Mouse (Mus musculus) gonadal fat pad, adult 2 months (tissue): ENCODE data around the gene Nkx6-2. TPM values are rescaled to one million over a fixed set of nuclear protein-coding genes. Genes with fewer than 3 reads are reported as not detected.

ENCODE experiments used
- DNase-seq: peaks from one replicate; pipeline ENCODE4 v3.0.0-alpha.2; 2012; ENCODE audit warnings: low read depth
- polyA plus RNA-seq: library from polyadenylated mRNA; depleted of rRNA; stranded (reverse); fragments of >200 nt; gene quantifications from 2 replicates; pipeline ENCODE4 v1.2.3, GENCODE M21; 2012

Nkx6-2 gene
- polyA plus RNA-seq, 1 experiment, result not detected

DNA sequence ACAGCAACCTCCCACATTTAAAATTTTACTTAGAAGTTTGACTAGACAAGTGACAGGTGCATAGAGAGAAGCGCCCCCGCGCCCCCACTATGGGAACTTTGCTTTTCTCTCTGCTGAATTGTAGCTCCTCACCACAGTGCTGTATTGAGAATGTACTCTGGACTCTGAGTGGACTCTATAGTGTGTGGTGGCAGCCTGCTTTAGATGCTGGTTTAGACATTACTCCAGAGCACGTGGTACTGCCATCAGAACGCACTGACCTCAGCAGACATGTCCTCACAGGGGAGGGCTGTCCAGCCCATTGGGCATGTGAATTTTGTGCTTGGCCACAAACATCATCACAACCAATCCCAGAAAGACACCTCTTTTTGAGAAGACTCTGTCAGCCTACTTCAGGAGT is 11.8 kb downstream of the Nkx6-2 start:
- no peak for DNase-seq

GRCm38 (mm10) chr7:139566533-139566932 is 16.1 kb downstream of the Nkx6-2 start:
- no peak for DNase-seq

DNA sequence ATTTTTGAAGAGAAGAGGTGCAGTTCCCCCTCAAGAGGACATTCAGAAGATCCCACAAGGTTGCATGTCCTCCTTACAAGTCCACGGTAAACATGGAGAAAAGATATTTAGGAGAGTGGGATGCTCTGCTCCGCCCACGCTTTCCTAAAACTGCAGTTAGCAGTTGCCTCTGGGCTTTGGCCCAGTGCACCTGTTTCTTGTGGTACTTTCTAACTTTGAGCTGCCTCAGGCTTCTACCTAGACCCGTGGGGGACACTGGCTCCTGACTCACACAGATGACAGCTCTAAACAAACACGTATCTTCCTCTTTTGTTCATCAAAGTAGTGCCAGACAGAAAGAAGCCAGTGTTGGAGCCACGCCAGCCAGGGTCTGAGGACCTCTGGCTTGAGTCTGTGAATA is 16.6 kb downstream of the Nkx6-2 start:
- no peak for DNase-seq

DNA sequence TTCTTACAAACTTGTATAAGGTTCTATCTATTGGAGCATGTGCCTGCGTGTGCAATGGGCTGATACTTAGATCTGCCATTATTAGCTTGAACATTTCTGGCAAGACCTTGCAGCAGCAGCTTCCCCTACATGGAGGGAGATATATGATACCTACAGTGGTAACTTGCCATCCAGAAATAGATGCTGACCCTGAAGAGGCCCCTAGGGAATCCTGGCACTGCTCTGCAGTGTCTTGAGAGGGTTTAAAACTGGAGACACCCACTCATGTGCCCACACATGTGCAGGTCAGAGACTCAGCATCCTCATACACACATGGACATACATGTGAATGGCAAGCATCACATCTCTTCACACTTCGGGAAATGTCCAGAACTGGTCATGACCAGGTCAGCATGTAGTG is 18.4 kb downstream of the Nkx6-2 start:
- no peak for DNase-seq

- no peak for DNase-seq
Observed at GRCm38 (mm10) chr7:139563425-139563824, 19.2 kb downstream of the Nkx6-2 start.

GRCm38 (mm10) chr7:139559659-139560058 is 22.9 kb downstream of the Nkx6-2 start:
- DNase-seq, result no peak

DNA sequence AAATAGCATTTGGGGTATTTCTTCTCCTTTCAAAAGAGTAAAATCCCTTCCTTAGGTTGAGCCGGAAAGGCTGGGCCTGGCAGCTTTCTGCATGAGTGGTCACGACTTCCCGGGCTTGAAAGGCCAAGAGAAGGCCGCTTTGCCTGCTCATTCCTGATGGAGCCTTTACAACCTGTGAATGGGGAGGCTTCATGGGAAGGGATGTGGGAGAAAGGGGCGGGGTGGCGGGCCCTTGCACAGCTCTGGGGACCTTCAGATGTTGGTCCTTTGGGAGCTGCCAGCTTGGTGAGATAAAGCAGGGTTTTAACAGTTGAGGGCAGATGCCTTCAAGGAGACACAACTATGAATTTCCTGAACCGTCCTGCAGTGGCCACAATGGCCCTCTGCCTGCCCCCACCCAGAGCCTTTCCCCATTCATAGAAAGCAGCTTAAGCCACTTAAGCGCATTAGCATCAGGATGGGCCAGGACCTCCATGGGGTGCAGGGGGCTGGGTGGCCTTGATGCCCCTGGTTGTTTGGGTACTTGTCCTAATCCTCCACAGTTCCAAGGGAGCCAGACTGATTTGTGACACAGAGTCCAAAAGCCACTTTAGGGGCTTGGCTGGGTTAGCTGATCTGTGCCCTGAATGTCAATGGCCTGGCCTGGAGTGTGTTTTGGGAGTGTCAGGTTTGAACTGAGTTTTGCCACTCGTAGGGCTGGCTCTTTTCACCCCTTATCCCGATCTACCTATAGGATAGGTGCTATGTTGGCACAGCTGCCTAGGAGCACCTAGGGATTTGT is 25.7 kb downstream of the Nkx6-2 start:
- no peak for DNase-seq

- no peak for DNase-seq
Observed at GRCm38 (mm10) chr7:139556331-139556730, 26.3 kb downstream of the Nkx6-2 start.

- no peak for DNase-seq
Observed at GRCm38 (mm10) chr7:139551519-139551918, 31.1 kb downstream of the Nkx6-2 start.

DNA sequence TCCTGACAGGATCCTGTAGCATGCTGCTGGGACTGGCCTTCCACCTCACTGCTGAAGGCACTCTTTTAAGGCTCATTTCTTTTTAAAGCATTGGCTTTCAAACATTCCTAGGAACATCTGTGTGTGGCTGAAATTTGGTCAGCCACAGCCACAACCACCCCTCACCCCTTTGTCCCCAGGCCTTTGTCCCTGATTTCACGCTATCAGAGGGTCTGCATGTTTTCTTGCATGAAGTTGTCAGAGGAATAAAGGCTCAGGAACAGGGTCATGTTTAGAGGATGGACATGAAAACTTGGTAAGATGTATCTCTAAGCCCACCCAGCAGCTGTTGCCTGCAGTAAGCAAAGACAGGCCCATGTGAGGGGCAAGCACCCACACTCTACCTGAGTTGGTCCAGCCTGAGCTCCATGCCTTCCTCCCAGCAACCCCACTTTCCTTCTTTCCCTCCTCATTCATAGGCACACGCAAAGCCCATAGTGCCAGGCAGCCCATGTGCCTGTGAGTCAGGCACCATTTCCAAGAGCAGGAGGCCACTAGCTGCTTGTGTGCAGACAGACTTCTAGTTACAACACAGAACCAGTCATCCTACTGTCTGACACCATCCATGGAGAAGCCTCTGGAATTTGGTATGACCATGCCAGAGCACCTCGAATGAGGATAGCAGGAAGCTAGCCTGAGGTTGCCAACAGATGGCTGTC is 32.4 kb downstream of the Nkx6-2 start:
- DNase-seq, result no peak

DNA sequence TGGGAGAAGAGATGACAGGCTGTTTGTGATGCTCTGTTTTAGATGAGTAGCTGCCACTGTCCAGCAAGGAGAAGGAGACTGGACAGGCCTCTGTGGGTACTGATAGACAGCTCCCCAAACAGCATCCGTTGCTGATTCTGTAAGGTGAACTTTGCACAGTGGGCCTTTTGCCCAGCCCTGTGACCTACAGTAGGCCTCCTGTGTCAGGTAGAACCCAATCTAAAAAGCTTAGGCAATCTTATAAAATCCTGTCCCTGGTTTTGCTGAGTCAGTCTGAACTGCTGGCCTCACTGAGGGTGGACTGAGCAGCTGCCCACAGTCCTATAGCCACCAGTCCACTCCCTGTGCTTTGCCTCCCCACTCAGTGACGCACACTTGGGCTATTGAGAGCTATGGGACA is 35.3 kb downstream of the Nkx6-2 start:
- DNase-seq, result no peak

DNA sequence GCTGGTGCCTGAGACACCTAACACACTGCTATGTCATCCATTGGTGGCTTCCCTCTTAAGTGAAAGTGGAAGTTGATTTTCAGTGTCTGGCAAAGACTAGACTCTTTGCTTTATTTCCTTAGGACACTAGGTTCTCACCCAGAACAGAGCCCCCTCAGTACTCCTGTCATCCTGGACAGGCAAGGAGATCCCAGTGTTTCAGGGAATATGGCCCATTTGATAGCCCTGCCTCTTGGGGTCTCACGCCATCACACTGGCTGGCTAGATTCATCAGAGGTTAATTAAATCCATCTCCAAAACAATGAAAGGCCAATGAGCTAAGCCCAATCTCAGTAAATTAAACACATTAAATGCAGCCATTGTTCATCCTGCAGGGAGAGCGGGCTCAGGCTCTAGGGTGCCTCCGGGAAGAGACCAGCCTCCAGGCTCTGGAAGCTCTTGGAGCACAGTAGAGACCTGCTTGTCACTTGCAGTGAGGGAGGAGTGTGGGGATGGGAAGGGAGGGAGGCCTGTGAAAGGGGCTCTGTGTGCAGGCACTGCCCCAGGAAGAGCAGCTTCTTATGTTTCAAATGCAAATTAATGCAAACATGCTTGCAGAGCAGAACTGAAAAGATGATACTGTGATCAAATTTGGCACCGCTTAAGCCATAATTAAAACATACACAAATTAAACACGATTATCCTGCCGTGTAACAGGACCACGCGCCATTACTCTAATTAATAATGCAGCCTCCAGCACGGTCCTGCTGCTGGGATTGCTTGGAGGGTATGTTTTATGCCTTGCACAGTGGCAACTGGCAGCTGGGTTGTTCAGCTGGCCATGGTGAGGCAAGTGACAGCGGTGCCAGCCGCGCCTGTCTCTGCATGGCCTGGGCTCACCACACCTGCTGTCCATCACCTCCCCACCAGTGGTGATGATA is 37.6 kb downstream of the Nkx6-2 start:
- DNase-seq, result no peak

GRCm38 (mm10) chr7:139541422-139541821 is 41.2 kb downstream of the Nkx6-2 start:
- DNase-seq, result no peak

DNA sequence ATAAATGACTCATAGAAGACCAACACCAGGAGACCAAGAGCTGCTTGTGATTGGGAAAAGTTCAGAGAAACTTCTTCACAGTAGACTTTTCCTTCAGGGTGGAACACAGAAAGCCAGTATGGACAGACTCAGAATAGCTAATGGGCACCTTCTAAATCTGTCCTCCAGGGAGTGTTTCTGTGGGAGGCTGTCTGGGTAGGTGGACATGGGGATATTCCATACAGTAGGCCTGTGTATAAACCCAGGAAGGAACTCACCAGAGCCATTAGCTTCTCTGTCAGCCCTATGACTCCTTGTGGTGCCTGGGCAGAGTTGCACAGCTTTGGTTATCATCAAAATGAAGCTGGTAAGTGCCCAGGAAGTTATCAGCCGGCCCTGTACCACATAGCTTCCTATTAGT is 42.0 kb downstream of the Nkx6-2 start:
- no peak for DNase-seq

GRCm38 (mm10) chr7:139538541-139538940 is 44.1 kb downstream of the Nkx6-2 start:
- peak; percentile 6 for DNase-seq

- DNase-seq, result no peak
Observed at GRCm38 (mm10) chr7:139537831-139538230, 44.8 kb downstream of the Nkx6-2 start.

DNA sequence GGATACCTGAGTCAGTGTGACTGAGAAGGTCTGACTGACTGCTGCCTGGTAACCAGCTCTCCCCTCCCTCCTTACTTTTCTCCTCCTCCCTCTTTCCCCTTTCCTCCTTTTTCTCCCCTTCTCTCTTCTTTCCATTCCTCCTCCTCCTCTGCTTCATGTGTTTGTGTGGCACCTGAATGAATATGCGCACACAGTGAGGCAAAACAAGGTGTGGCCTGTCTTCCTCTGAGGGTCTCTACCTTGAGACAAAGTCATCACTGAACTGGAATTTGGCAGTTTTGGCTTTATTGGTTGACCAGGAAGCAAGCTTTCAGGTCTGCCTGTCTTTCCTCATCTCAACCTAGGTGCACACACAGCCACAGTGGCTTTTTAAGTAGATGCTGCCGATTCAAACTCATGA is 45.8 kb downstream of the Nkx6-2 start:
- DNase-seq, result no peak

GRCm38 (mm10) chr7:139536331-139536730 is 46.3 kb downstream of the Nkx6-2 start:
- no peak for DNase-seq

- DNase-seq, result no peak
Observed at GRCm38 (mm10) chr7:139531428-139531801, 51.2 kb downstream of the Nkx6-2 start.

- no peak for DNase-seq
Observed at GRCm38 (mm10) chr7:139530591-139531427, 51.8 kb downstream of the Nkx6-2 start.
